Mouse (Mus musculus) small intestine, adult 2 months (tissue): ENCODE measurements around the gene Map3k4.

Experiments
- CTCF ChIP-seq: fragments of 200-500 bp; IDR thresholded peaks from 2 replicates; pipeline ENCODE4 v1.5.1; 2012; ENCODE audit warnings: low read depth, mild to moderate bottlenecking, control low read depth, inconsistent platforms, low read length, moderate library complexity, mixed read lengths; ENCODE audit not compliant: insufficient replicate concordance, insufficient read length; ENCODE audit errors: extremely low read depth
- POLR2A ChIP-seq: fragments of 200-500 bp; IDR thresholded peaks from 2 replicates; pipeline ENCODE4 v1.6.1; 2012; ENCODE audit warnings: low read depth, mild to moderate bottlenecking, control low read depth, inconsistent platforms, low read length, moderate library complexity

DNA sequence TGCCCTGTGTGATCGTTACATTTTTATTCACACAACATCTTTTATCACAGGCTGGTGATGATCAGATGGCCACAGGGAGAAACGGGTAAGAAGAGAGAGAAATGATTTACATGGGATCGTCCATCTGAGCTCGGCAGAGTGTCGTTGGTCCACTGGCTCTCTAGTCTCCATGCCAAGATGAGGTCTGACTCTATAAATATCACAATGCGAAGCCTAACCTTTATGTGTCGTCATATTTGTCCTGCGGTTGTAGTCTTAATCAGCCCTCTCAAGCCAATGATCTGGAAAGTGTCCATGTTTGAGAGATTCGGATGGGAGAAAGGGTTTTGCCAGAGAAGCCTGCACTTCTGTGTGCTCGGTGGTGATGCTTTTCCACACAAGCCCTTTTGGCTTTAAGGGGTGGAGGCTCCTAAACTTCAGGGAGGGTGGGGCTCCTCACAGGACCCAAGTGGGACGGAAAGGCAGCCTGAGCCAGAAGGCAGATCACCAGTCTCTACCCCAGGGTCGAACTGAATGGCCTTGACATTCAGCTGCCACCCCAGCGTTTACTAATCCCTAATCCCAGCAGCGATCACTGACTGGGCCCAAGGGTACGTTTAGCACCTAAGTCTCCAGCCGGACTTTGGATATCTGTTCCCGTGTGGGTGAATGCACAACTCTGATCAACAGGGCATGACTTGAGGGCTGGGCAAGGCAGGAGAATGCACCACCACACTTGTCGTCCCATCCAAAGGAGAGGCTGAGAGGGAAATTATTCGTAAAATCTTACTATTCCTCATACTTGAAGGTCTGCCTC lies 17.7 kb upstream of the Map3k4 start:
- no peak for TF ChIP-seq CTCF
- no peak for TF ChIP-seq POLR2A
